ENCODE assay signal across 8 mouse cellular contexts in the genomic region with DNA sequence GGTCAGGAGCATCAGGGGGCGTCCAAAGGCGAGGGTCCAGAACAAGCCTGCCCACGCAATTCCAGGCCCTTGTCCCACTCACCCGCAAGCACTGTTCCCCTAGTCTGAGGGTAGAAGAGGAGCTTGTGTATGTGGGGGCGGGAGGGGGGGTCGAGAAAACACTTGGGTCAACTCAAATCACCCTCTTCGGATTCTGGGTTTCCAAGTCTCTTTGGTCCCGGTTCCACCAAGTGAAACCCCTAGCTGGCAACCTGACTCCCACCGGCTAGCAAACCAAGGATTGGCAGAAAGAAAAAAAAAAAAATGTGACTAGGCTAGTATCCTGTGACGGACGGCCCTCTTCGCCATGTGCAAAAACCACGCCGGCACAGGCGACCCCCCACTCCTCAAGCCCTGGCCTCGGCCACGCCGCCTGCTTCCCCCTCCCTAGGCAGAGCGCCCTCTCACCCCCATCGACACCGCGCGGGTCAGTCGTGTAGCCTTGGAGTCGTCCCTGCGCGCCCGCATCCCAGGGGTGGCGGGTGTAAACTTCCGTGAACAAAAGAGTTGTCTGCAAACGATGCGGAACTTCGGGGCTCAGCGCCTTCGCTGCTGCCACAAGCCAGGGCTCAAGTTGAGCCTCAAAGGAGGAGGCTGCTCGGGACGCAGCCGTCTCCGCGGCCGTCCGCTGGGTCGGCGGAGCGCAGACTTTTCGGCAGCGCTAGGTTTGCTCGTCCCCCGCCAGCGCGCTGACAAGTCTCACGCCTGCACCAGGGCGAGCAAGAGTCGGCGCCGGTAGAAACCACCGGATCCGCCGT. TPM values are rescaled to one million over a fixed set of nuclear protein-coding genes. Genes with fewer than 3 reads are reported as not detected.
A peak's percentile ranks its signal among the peaks of the same experiment; 100 is the strongest.
DNase-seq lines count a peak whose midpoint lies in the region; ATAC-seq and TF ChIP-seq lines count a peak whose summit lies in the region.

No protein-coding gene starts in this region.

- peak overlapping the region; percentile 71 for H3K9ac ChIP-seq in liver, embryonic 15.5 days

- H3K9me3 ChIP-seq in G1E (replicated peaks): no peaks in the 10 kb centered on the region
- no peaks in the 10 kb centered on the region for H3K9me3 ChIP-seq in liver, embryonic 15.5 days (replicated peaks)

- peak overlapping the region; percentile 85 for H3K4me3 ChIP-seq in G1E (ENCODE audit: low read depth, low read length)
- H3K4me3 ChIP-seq in gastrocnemius, adult 2 months: peak overlapping the region; percentile 85
- H3K4me3 ChIP-seq in liver, embryonic 15.5 days (replicated peaks): peak overlapping the region; percentile 70

- intact Hi-C loops in gastrocnemius, adult 2 months (cut with DNase I): loop anchor here (1.0 to 10.0 kb wide), 5 partner anchors 36 to 238 kb away; partner anchors contain the start of genes Eef1akmt2 and Oat

- no peak for ATAC-seq in G1E (ENCODE audit: extremely low read depth, insufficient number of reproducible peaks, low FRiP score, poor library complexity, severe bottlenecking)
- peak; percentile 3 for ATAC-seq in inflammation-experienced regulatory T-cells, adult 6 months
- peak; percentile 51 for ATAC-seq in liver, embryonic 15.5 days (ENCODE audit: insufficient read depth)

- peaks cover 7% of the 10 kb centered on the region for H3K36me3 ChIP-seq in G1E (replicated peaks)
- H3K36me3 ChIP-seq in liver, embryonic 15.5 days (replicated peaks): no peaks in the 10 kb centered on the region

- DNase-seq in 3134 (ENCODE audit: extremely low read depth, insufficient read length, low spot score): peak; percentile 78
- DNase-seq in G1E (ENCODE audit: low spot score): peak; percentile 46
- DNase-seq in cerebellum, postnatal 10 days: peak; percentile 76
- peak; percentile 78 for DNase-seq in gastrocnemius, adult 2 months
- DNase-seq in naive thymus-derived CD4-positive, alpha-beta T cell, adult 2 months (ENCODE audit: low read depth): peak; percentile 71
- peak; percentile 77 for DNase-seq in thymus, postnatal 14 days

- WGBS in liver, embryonic 15.5 days (ENCODE audit: insufficient replicate concordance): under 1% methylated on average over 59 of the region's 59 CpGs

- TF ChIP-seq CTCF in G1E (IDR thresholded peaks at IDR 0.05; ENCODE audit: low read depth, low read length): no peak
- no peak for TF ChIP-seq CTCF in gastrocnemius, adult 2 months (IDR thresholded peaks at IDR 0.05)

- no peaks in the 10 kb centered on the region for H3K27me3 ChIP-seq in G1E (ENCODE audit: insufficient read depth, low read length)
- peaks cover 22% of the 10 kb centered on the region for H3K27me3 ChIP-seq in liver, embryonic 15.5 days

- H3K27ac ChIP-seq in gastrocnemius, adult 2 months: peak overlapping the region; percentile 98
- peak overlapping the region; percentile 81 for H3K27ac ChIP-seq in liver, embryonic 15.5 days (replicated peaks)

- H3K4me1 ChIP-seq in G1E (ENCODE audit: insufficient read depth, low read depth, low read length): peaks cover 62% of the 10 kb centered on the region
- peaks cover 65% of the 10 kb centered on the region for H3K4me1 ChIP-seq in liver, embryonic 15.5 days (replicated peaks)

- H3K4me2 ChIP-seq in liver, embryonic 15.5 days: peak overlapping the region; percentile 99

RNA-seq across cellular contexts. Expression of gene Fam53b, which starts 0.9 kb away (rescaled TPM):
- 27.1 and 63.6 TPM in 2 replicates for total RNA-seq in G1E (2014; fragmentation: Nextera tagmentation)
- 15.0 and 22.1 TPM in 2 replicates for total RNA-seq in G1E (2017)
- 23.8 and 24.6 TPM in 2 replicates for polyA plus RNA-seq in G1E (2012)
- 10 to 100 TPM; 15.3 to 27.4 TPM for total RNA-seq in gastrocnemius, adult 2 months (2021)
- polyA plus RNA-seq in inflammation-experienced regulatory T-cells, adult 6 months (2017; shearing (Covaris generic)): 10 to 100 TPM; 53.1 to 85.7 (median 80.7) TPM
- 25.5 and 28.0 TPM in 2 replicates for polyA plus RNA-seq in liver, embryonic 15.5 days (2015; fragmentation: Nextera tagmentation; extraction: Ambion mirVana)

RNA-seq across cellular contexts. Expression of gene Eef1akmt2, which starts 39.7 kb away (rescaled TPM):
- 24.8 and 28.4 TPM in 2 replicates for total RNA-seq in G1E (2014; fragmentation: Nextera tagmentation)
- total RNA-seq in G1E (2017): 58.9 and 74.1 TPM in 2 replicates
- 9.3 and 16.5 TPM in 2 replicates for polyA plus RNA-seq in G1E (2012)
- total RNA-seq in gastrocnemius, adult 2 months (2021): 1 to 10 TPM; 5.9 to 6.2 TPM
- 10 to 100 TPM; 60.0 to 76.4 (median 74.4) TPM for polyA plus RNA-seq in inflammation-experienced regulatory T-cells, adult 6 months (2017; shearing (Covaris generic))
- 15.6 and 17.2 TPM in 2 replicates for polyA plus RNA-seq in liver, embryonic 15.5 days (2015; fragmentation: Nextera tagmentation; extraction: Ambion mirVana)

RNA-seq across cellular contexts. Expression of gene Abraxas2, which starts 46.2 kb away (rescaled TPM):
- total RNA-seq in G1E (2014; fragmentation: Nextera tagmentation) (69.5 and 79.8 TPM in 2 replicates), G1E (2017) (47.7 and 49.9 TPM in 2 replicates)
- polyA plus RNA-seq in G1E (2012): 4.6 and 4.7 TPM in 2 replicates
- 10 to 100 TPM; 24.0 to 24.1 TPM for total RNA-seq in gastrocnemius, adult 2 months (2021)
- polyA plus RNA-seq in inflammation-experienced regulatory T-cells, adult 6 months (2017; shearing (Covaris generic)): 10 to 100 TPM; 34.6 to 40.0 (median 35.9) TPM
- 11.9 and 13.9 TPM in 2 replicates for polyA plus RNA-seq in liver, embryonic 15.5 days (2015; fragmentation: Nextera tagmentation; extraction: Ambion mirVana)
